Mouse (Mus musculus) limb, embryonic 10.5 days (tissue): ENCODE data around the gene Scfd2. TPM values are rescaled to one million over a fixed set of nuclear protein-coding genes. Genes with fewer than 3 reads are reported as not detected.

Source experiments
- DNase-seq: peaks from one replicate; pipeline ENCODE4 v3.0.0-alpha.2; 2017; ENCODE audit warnings: low spot score
- H3K27ac ChIP-seq: fragments of 300-500 bp; sonication (generic); 2 replicates; pipeline ENCODE4 v1.5.1; 2016; ENCODE audit warnings: mild to moderate bottlenecking
- H3K27me3 ChIP-seq: fragments of 300-500 bp; sonication (generic); 2 replicates; pipeline ENCODE4 v1.6.1; 2016; ENCODE audit warnings: low read depth, mild to moderate bottlenecking; ENCODE audit not compliant: poor library complexity, severe bottlenecking
- H3K36me3 ChIP-seq: fragments of 300-500 bp; sonication (generic); 2 replicates; pipeline ENCODE4 v1.6.1; 2016; ENCODE audit warnings: mild to moderate bottlenecking, moderate library complexity
- H3K4me1 ChIP-seq: fragments of 300-500 bp; sonication (generic); 2 replicates; pipeline ENCODE4 v1.6.1; 2016
- H3K4me3 ChIP-seq: fragments of 300-500 bp; sonication (generic); 2 replicates; pipeline ENCODE4 v1.5.1; 2016; ENCODE audit warnings: mild to moderate bottlenecking, moderate library complexity
- H3K9me3 ChIP-seq: fragments of 300-500 bp; sonication (generic); replicated peaks from 2 replicates; pipeline ENCODE4 v1.6.1; 2016; ENCODE audit warnings: mild to moderate bottlenecking
- WGBS: fragments of 180-500 bp; shearing (Covaris S2); methylation state at CpG from one replicate; pipeline ENCODE4 v1.1.7; 2016; 5-methylcytosine and 5-hydroxymethylcytosine counted together
- polyA plus RNA-seq: library from polyadenylated mRNA; unstranded; fragments of >200 nt; fragmentation: Nextera tagmentation; extraction: Ambion mirVana; gene quantifications from 2 replicates; pipeline ENCODE4 v1.2.1, GENCODE M21; 2016

Scfd2 gene
- polyA plus RNA-seq, 1 experiment from 2014 or later, result 18.1 TPM

- no peaks in the 10 kb centered on the region for H3K36me3 ChIP-seq
- no peak overlapping the region; the same call in 1 of the 2 replicates for H3K27ac ChIP-seq
- 0 out of 2 replicates have a peak, but pooled peaks cover 4% of the 10 kb centered on the region for H3K4me1 ChIP-seq
- no peak overlapping the region for H3K4me3 ChIP-seq
- H3K27me3 ChIP-seq, result no peaks in the 10 kb centered on the region
- 85% methylated on average over 11 of the region's 11 CpGs for WGBS
- H3K9me3 ChIP-seq, result no peaks in the 10 kb centered on the region
- DNase-seq, result no peak
Measured at GRCm38 (mm10) chr5:74348079-74348870, 183.3 kb downstream of the Scfd2 start.

- peak overlapping the region; percentile 58; the same call in 1 of the 2 replicates for H3K27ac ChIP-seq
- 70% methylated on average over 2 of the region's 2 CpGs for WGBS
- H3K9me3 ChIP-seq, result no peaks in the 10 kb centered on the region
- H3K4me3 ChIP-seq, result no peak overlapping the region
- peaks cover 10% of the 10 kb centered on the region for H3K4me1 ChIP-seq
- H3K36me3 ChIP-seq, result no peaks in the 10 kb centered on the region
- no peak for DNase-seq
- no peaks in the 10 kb centered on the region for H3K27me3 ChIP-seq
Measured at GRCm38 (mm10) chr5:74343045-74343444, 188.5 kb downstream of the Scfd2 start.

- peak overlapping the region; percentile 58; the same call in 1 of the 2 replicates for H3K27ac ChIP-seq
- no peak overlapping the region for H3K4me3 ChIP-seq
- no peak for DNase-seq
- no peaks in the 10 kb centered on the region for H3K9me3 ChIP-seq
- no peaks in the 10 kb centered on the region for H3K27me3 ChIP-seq
- no peaks in the 10 kb centered on the region for H3K36me3 ChIP-seq
- peaks cover 10% of the 10 kb centered on the region for H3K4me1 ChIP-seq
Measured at GRCm38 (mm10) chr5:74342557-74342956, 189.0 kb downstream of the Scfd2 start.

- no peaks in the 10 kb centered on the region for H3K36me3 ChIP-seq
- no peak overlapping the region for H3K27ac ChIP-seq
- 92% methylated on average over 3 of the region's 3 CpGs for WGBS
- no peak for DNase-seq
- H3K4me3 ChIP-seq, result no peak overlapping the region
- H3K27me3 ChIP-seq, result no peaks in the 10 kb centered on the region
- no peaks in the 10 kb centered on the region for H3K9me3 ChIP-seq
- H3K4me1 ChIP-seq, result peaks cover 18% of the 10 kb centered on the region
Measured at GRCm38 (mm10) chr5:74337491-74337890, 194.1 kb downstream of the Scfd2 start.

- no peaks in the 10 kb centered on the region for H3K9me3 ChIP-seq
- no peak overlapping the region for H3K4me3 ChIP-seq
- no peak for DNase-seq
- H3K4me1 ChIP-seq, result peaks cover 15% of the 10 kb centered on the region
- no peaks in the 10 kb centered on the region for H3K27me3 ChIP-seq
- WGBS, result 88% methylated on average over 12 of the region's 12 CpGs
- H3K36me3 ChIP-seq, result no peaks in the 10 kb centered on the region
- no peak overlapping the region for H3K27ac ChIP-seq
Measured at GRCm38 (mm10) chr5:74336780-74337179, 194.8 kb downstream of the Scfd2 start.

DNA sequence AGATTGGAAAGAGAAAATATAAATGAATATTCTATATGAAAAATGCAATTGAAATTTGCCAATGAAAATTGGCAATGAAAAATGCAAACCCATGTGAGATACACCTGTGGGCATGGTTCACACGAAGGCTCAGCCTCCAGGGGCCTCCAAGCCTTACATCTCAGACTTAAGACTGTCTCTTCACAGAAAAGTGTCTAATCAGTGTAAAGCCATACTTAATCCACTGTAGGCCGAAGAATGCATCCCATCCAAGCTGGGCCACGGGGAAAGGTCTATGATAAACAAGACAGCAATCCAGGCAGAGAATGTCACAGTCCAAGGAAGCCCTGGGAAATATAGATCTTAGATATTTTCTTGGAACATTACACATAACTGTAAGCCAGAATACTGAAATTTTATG lies 198.3 kb downstream of the Scfd2 start:
- 71% methylated on average over 3 of the region's 3 CpGs for WGBS
- Histone ChIP-seq H3K4me1 (peaks cover 22% of the 10 kb centered on the region), H3K36me3 (no peaks in the 10 kb centered on the region), H3K4me3 (no peak overlapping the region), H3K27ac (no peak overlapping the region), H3K9me3 (no peaks in the 10 kb centered on the region), H3K27me3 (no peaks in the 10 kb centered on the region)
- no peak for DNase-seq

DNA sequence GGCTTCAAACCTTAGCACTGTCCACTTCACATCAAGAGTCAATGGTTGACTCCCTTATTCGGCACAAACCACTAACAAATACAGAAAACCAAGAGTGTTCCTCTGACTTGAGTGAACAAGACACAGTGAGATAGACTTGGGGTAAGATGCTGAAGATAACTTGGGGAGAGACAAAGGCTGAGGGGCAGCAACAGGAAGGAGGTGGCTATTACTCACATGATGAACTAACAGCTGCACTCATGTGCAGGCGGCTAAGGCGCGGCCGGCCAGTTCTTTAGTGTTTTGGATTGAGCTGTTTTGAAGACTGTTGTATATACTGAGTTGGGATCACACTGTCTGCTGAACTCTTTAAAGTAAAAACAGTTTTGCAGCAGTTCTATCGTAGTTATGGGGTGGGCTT lies 205.3 kb downstream of the Scfd2 start:
- WGBS, result 94% methylated on average over 6 of the region's 6 CpGs
- no peaks in the 10 kb centered on the region for H3K9me3 ChIP-seq
- no peak for DNase-seq
- no peaks in the 10 kb centered on the region for H3K27me3 ChIP-seq
- no peak overlapping the region for H3K27ac ChIP-seq
- no peaks in the 10 kb centered on the region for H3K36me3 ChIP-seq
- H3K4me1 ChIP-seq, result peaks cover 14% of the 10 kb centered on the region
- no peak overlapping the region for H3K4me3 ChIP-seq

- no peak overlapping the region for H3K4me3 ChIP-seq
- H3K9me3 ChIP-seq, result no peaks in the 10 kb centered on the region
- 62% methylated on average over 10 of the region's 10 CpGs for WGBS
- peaks cover 18% of the 10 kb centered on the region for H3K4me1 ChIP-seq
- H3K27ac ChIP-seq, result peak overlapping the region; percentile 48; the same call in 1 of the 2 replicates
- H3K27me3 ChIP-seq, result no peaks in the 10 kb centered on the region
- no peak for DNase-seq
- no peaks in the 10 kb centered on the region for H3K36me3 ChIP-seq
Measured at GRCm38 (mm10) chr5:74321010-74321746, 210.4 kb downstream of the Scfd2 start.

DNA sequence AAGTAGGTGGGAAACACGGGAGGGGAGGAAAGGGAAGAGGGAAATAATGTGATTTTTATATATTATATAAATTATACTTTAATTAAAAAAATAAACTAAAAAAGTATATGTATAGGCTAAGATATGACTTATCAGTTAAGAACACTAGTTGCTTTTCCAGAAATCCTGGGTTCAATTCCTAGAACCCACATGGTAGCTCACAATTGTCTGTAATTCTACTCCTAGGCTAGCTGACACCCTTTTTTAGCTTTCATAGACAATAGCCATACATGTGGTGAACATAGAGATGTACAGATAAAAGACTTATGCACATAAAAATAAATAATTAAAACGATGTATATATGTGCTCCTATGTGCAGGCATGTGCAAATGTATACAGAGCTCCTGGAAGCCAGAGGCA lies 212.0 kb downstream of the Scfd2 start:
- no peaks in the 10 kb centered on the region for H3K9me3 ChIP-seq
- DNase-seq, result no peak
- H3K27ac ChIP-seq, result no peak overlapping the region
- H3K27me3 ChIP-seq, result no peaks in the 10 kb centered on the region
- H3K36me3 ChIP-seq, result no peaks in the 10 kb centered on the region
- H3K4me1 ChIP-seq, result peaks cover 34% of the 10 kb centered on the region
- WGBS, result 90% methylated on average over 2 of the region's 2 CpGs
- no peak overlapping the region for H3K4me3 ChIP-seq

GRCm38 (mm10) chr5:74317174-74317573 lies 214.4 kb downstream of the Scfd2 start:
- no peak for DNase-seq
- H3K27ac ChIP-seq, result peak overlapping the region; percentile 68; the same call in 1 of the 2 replicates
- H3K9me3 ChIP-seq, result no peaks in the 10 kb centered on the region
- H3K4me1 ChIP-seq, result peaks cover 47% of the 10 kb centered on the region
- H3K27me3 ChIP-seq, result no peaks in the 10 kb centered on the region
- 93% methylated on average over 3 of the region's 3 CpGs for WGBS
- H3K36me3 ChIP-seq, result no peaks in the 10 kb centered on the region
- H3K4me3 ChIP-seq, result no peak overlapping the region

DNA sequence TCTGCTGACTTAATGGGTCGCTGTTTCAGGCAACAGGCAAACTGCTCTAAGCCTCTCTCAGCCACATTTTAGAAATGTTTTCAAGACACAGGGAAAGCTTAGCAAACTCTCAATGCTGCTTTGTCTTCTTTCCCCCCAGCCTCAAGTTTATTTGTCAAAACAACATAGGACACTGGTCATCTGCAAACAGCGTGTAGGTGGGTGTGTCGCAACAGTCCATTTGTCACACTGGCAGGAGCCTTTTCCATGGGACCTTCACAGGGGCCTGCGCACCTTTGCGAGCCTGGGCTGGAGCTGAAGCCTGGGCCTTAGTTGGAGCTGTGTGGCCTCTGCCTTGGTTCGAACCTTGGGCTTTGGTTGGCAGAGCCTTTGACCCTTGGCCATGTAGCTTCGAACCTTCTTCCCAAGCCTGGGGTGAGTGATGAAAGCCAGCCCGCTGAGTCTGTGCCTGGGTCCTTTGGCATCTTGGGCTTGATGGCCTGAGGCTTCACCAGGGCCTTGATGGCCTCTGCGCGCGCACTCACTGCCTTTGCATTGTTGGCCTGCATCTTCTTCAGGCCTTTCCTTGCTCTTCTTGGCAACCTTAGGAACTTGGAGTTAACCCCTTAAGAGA lies 215.1 kb downstream of the Scfd2 start:
- Histone ChIP-seq H3K4me1 (peaks cover 54% of the 10 kb centered on the region), H3K4me3 (no peak overlapping the region), H3K27me3 (no peaks in the 10 kb centered on the region), H3K36me3 (no peaks in the 10 kb centered on the region), H3K27ac (peak overlapping the region; percentile 68), H3K9me3 (no peaks in the 10 kb centered on the region)
- 76% methylated on average over 11 of the region's 11 CpGs for WGBS
- no peak for DNase-seq

DNA sequence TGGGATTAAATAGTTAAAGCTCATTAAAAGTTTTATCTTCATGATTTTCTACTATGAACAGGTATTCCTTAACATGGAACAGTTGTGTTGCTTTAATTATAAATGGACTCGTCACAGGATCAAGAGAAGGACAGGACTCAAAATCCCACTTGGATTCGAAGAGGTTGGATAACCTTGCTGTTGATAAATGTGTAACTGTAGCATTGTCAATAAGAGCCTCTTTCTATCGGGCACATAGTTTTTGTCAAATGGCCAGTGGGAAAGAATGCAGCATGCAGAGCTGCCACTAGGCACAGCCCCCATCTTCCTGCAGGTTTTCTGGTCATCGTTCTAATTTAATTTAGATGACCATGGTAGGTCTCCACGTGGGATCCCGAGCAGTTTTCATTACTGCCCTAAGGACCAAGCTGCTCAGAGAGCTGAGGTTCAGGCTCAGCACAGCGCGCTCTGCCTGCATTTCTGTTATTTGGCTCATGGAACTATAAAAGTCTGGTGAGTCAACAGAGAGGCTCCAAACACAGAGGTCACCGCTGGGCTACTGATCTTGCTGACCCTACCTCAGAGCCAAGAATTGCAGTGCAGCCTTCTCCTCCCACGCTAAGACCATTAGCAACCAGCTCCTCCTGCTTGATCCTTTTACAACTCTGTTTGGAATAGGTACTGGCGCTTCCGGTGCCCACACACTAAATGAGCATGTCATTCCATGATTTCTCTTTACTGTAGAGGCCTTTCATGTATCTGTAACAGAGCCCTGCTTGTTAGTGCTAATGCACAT lies 215.9 kb downstream of the Scfd2 start:
- no peak overlapping the region for H3K4me3 ChIP-seq
- H3K36me3 ChIP-seq, result no peaks in the 10 kb centered on the region
- no peaks in the 10 kb centered on the region for H3K9me3 ChIP-seq
- H3K27ac ChIP-seq, result peak overlapping the region; percentile 68
- H3K4me1 ChIP-seq, result peaks cover 51% of the 10 kb centered on the region
- 32% methylated on average over 12 of the region's 12 CpGs for WGBS
- no peaks in the 10 kb centered on the region for H3K27me3 ChIP-seq
- DNase-seq, result no peak
